Mouse (Mus musculus): ENCODE measurements at regions not wholly inside any gene's neighbourhood (a gene's known extent, or its start where the extent isn't known, plus 50 kb on each side); places are given as distances from the start of the nearest gene placed in this dataset.

DNA sequence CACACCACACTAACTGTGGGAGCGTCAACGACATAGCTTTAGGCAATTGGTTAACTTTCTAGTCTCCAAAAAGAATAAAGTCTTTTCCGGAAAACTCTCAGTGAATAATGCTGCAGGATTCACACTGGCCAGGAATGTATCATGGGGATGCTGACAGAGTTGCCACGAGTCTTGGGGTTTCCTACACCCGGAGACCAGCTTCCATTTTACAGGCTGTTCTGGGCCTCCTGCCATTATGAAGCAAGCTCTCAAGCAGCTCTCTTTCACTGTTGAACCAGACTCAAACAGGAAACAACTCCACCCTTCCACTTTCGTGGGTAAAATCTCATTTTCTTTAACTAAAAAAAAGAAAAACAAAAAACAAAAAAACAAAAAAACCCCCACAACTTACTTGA lies 123.0 kb upstream of the Tbl1xr1 start:
- TF ChIP-seq POLR2A (IDR thresholded peaks at IDR 0.05; ENCODE audit: low read depth, low read length) (no peak), CTCF (IDR thresholded peaks at IDR 0.05; ENCODE audit: borderline replicate concordance, insufficient read depth, low read length) (no peak)

All from embryonic fibroblast, embryonic 13.5 days (primary cell).